Mouse (Mus musculus) heart, adult 8-10 months (tissue): ENCODE data around the gene Pik3c2b. TPM values are rescaled to one million over a fixed set of nuclear protein-coding genes. Genes with fewer than 3 reads are reported as not detected.
"Not testable (repeated sequence)": the region's sequence is repeated elsewhere in the genome, so short reads cannot be mapped to it uniquely, and the experiment has no call there.

ENCODE experiments used
- DNase-seq: peaks from one replicate; pipeline ENCODE4 v3.0.0; 2022; ENCODE audit warnings: low spot score
- total RNA-seq, 4 experiments: library from RNA; stranded (reverse); gene quantifications; 2 replicates each; pipeline ENCODE4 v1.2.4; 2022

Pik3c2b gene
- total RNA-seq: 10 to 100 TPM; 19.2 to 20.8 (median 19.9) TPM

DNA sequence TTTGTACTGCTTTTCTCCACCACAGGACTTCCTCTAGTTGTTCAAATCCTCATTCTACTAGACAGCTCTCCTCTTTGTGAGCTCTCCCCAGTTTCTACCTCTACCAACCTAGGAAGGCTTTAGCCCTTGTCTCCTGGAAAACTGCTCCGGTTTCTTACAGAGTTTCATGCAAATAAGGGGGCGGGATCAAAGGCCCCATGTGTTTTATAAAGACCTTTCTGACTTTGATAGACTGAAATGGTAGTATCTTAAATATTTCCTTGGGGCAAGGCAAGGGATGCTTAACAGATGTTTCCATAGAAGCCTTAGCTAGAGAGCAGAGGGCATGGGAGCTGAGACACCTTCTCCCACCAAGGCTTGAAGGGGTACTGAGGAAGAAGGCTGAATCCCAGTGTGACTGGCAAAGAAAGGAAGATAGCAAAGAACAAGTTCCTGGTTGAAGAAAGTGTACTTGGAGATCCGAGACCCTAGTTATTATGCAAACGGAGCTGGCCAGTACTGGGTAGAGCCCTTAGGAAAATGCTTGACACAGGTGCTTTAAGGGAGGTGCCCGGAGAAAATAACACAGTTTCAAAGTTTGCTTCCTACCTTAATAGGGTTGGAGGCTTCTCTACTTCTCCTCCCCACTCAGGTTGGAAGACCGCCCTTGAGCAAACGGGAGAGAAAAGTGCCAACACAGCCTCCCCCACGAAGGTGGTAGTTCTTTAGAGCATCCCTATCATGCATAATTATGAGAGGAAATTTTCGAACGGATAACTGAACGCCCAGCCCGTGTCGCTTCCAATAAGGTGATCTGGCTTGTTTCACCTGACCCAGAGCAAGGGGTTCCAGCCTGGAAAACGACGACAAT is at the start of gene Pik3c2b:
Gene Pik3c2b (plus strand): TSS at position 657 of the 850 bp plus-strand sequence.
- no peak for DNase-seq

DNA sequence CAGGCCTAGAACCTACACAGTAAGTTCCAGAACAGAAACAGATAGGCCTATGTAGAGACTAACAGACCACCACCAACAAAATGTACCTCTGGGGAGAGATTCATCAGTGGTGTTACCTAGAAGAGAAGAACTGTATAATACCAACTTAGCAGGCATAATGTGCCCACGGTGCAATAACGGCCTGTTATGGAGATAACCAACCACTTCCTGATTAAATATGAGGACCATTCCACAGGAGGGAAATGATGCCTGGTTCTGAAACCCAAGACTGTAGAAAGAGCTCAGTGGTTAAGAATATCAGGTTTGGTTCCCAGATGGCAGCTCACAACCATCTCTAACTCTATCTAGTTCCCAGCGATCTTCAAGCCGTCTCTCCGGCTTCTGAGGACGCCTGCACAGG is 45.1 kb upstream of the Pik3c2b start:
- no peak for DNase-seq

DNA sequence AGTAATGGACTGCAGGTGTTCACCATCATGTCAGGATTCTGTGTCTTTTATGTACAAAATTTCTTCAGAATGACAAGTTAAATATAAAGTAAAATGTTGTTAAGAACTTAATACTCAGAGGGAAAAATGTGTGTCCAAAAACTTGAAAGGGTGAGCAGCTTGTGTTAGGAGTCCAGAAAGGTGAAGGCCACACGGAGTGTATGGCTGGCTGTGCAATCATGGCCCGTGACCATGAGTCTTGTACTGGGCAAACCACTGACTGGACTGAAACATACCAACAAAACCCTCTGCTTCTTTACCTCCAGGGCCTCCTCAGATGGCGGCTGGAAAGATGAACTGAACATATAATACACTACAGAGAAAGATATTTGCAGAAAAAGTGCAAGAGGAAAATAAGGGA is 38.9 kb upstream of the Pik3c2b start:
- no peak for DNase-seq

DNA sequence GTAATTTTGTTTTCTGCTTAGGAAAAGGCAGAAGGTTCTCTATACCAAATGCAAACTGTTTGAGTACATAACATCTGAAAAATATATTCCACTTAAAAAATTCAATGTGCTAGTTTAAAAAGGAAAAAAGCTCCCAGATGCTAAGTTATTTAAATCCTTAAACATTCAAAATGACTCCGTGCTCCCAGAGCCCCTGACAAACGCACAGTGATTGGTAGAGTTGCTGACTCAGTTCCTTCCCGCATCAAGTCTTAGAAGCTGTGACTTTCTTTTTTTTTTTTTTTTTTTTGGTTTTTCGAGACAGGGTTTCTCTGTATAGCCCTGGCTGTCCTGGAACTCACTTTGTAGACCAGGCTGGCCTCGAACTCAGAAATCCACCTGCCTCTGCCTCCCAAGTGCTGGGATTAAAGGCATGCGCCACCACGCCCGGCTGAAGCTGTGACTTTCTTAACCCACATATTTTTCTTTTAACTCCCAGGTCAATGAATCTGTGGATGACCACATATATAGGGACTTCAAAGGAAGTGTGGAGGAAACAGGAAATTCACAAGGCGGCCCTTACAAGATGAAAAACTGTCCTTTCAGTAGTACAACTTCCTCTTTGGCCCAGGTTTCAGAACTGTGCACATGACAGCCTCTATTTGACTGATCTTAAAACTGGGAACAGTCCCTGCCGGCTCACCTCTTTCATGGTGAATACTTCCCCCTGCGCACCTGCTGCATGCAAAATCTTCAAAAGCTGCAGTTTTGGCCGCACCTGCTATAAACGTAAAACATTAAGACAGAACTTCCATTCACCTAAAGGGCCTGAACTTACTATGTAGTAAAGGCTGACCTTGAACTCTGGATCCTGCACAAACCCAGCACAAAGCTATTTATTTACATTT is 33.3 kb upstream of the Pik3c2b start:
- DNase-seq: no peak

DNA sequence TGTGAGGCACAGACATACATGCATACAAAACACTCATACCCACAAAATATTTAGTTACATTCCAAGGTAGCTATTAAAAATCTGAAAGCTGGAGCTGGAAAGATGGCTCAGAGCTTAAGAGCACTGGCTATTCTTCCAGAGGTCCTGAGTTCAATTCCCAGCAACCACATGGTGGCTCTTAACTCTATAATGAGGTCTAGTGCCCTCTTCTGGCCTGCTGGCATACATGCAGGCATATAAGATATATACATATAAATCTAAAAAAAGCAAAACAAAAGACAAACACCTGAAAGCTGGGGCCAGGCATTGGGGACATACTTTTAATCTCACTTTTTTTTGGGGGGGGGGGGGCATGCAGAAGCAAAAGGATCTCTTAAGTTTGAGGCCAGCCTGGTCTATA is 32.1 kb upstream of the Pik3c2b start:
- DNase-seq: no peak

DNA sequence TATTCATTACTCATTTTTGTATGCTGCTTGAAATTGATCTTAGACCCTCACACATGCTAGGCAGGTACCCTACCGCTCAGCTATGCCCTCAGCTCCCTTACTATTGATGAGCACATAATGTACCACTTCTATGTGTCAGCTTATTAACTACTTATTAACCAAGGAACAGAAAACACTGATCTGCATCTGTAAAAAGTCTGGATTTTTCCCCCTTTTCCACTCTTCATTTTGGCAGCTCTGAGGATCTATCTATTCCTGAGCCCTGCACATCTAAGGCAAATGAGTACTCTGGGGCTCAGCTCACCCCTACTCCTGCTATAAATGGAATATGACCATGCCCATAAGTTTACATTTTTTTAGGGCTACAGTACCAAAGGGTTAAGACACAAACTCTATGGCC is 31.3 kb upstream of the Pik3c2b start:
- no peak for DNase-seq

DNA sequence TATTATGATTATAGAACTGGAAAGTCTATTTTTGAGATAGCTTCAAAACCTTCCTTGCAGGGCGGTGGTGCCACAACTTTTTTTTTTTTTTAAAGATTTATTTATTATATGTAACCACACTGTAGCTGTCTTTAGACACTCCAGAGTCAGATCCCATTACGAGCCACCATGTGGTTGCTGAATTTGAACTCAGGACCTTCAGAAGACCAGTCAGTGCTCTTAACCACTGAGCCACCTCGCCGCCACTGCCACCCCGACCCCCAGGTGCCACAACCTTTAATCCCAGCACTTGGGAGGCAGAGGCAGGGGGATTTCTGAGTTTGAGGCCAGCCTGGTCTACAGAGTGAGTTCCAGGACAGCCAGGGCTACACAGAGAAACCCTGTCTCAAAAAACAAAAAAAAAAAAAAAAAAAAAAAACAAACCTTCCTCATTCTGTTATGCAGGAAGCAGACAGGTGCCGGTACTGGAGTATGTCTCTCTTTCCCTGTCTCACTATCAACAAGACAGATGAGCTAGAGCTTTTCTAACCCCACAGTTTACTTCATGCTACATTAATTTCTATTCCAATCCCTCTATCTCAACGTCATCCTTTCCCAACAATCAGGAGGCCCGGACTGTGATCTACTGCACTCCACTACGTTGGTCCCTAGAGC is 28.6 kb upstream of the Pik3c2b start:
- DNase-seq: no peak

DNA sequence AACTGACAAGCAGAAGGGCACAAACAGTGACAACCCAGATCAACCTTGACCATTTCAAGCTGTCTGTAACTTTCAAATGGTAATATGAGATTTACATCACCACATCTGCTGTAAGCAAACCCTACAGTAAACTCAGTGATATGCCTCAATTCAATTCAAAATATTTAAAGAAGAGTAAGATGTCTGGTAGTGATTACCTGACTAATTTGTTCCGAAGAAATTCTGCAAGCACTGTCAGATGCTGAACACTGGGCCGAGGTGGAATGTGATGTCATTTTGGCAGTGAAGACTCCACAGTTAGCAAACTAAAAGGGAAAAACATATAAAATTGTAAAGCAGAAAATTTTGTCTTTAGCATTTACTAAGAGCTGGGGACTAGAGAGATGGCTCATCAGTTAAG is 26.9 kb upstream of the Pik3c2b start:
- no peak for DNase-seq

DNA sequence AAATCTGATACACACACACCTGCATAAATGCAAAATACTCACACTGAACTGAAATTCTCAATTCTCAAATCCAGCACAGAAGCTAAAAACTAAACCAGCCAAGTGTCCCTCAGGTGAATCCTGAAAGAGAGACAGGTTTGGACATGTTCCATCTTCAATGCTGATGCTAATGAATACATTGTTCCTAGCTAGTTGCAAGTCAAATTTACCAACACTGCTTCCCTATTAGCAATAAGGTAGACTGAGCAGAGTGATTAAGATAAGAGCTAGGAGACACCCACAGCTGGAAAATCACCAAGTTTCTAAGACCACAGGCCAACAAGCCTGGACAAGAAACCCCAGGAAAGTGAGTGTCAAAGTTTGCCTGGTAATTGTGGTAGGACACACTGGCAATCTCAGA is 26.2 kb upstream of the Pik3c2b start:
- DNase-seq: no peak

DNA sequence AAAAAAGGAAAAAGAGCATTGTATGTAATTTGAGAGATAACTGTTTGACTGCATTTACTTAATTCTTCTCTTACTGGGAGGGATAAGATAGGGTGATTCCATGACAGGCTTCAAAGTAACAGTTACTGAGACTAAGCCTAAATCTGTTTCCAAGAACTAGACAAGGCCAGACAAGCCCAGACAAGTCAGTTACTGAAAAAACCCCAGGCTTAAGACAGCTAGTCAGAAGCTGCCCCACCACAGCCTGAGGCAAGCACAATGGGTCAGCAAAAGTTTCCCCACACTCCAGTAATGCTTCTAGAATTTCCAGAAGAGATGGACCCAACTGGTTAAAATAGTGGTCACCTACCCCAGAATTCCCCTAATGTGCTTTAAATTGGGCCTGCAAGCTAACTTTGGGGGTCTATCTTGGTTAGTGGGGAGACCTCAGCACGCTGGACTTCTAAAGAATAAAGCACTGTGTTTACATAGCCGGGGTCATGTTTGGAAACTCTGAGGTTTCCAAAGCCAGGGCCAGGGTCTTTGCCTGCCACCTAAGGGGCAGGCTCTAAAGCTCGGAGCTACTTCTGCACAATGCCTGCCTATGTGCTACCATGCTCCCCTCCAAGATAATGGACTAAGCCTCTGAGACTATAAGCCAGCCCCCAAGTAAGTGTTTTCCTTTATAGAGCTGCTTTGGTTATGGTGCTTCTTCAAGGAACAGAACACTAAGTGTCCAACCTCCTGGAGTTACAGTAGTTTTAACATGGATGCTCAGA is 25.2 kb upstream of the Pik3c2b start:
- DNase-seq: no peak

DNA sequence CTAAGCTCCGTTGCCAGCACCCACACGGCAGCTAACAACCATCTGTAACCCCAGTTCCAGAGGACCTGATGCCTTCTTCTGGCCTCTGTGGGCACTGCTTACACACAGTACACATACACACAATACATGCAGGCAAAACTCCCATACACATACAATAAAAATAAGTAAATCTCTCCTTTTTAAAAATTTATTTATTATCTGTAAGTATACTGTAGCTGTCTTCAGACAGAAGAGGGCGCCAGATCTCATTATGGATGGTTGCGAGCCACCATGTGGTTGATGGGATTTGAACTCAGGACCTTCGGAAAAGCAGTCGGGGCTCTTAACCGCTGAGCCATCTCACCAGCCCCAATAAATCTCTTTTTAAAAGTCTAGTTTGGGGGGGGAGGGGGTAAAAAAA is 24.1 kb upstream of the Pik3c2b start:
- no peak for DNase-seq

DNA sequence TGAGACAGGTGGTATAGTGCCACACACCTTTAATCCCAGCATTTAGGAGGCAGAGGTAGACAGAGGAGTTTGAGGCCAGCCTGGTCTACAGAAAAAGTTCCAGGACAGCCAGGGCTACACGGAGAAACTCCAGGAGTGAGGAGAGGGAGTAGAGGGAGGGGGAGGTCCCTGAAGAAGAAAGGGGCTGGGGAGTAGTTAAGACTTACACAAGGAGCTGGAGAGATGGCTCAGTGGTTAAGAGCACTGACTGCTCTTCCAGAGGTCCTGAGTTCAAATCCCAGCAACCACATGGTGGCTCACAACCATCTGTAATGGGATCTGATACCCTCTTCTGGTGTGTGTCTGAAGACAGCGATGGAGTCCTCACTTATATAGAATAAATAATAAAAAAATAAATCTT is 23.5 kb upstream of the Pik3c2b start:
- not testable (repeated sequence) for DNase-seq

DNA sequence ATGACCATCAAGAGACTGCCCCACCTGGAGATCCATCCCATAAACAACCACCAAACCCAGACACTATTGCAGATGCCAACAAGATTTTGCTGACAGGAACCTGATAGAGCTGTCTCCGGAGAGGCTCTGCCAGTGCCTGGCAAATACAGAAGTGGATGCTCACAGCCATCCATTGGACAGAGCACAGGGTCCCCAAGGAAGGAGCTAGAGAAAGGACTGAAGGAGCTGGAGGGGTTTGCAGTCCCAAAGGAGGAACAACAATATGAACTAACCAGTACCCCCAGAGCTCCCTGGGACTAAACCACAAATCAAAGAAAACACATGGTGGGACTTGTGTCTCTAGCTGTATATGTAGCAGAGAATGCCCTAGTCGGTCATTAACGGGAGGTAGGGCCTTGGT is 21.7 kb upstream of the Pik3c2b start:
- not testable (repeated sequence) for DNase-seq

DNA sequence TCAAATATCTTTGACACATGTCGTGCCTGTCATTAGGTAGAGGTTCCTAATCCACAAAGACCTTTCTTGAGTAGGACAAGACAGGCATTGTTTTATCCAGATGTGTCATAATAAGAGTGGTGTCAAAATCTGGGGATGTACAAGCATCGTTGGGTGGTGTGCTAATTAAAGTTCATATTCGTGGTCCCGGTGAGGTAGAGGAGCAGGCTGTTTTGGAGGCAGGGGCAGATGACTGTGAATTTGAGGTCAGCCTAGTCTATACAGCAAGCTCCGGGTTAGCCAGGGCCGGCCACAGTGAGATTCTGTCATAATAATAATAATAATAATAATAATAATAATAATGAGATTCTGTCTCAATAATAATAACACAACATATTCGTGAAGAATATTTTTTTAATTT is 21.0 kb upstream of the Pik3c2b start:
- no peak for DNase-seq

DNA sequence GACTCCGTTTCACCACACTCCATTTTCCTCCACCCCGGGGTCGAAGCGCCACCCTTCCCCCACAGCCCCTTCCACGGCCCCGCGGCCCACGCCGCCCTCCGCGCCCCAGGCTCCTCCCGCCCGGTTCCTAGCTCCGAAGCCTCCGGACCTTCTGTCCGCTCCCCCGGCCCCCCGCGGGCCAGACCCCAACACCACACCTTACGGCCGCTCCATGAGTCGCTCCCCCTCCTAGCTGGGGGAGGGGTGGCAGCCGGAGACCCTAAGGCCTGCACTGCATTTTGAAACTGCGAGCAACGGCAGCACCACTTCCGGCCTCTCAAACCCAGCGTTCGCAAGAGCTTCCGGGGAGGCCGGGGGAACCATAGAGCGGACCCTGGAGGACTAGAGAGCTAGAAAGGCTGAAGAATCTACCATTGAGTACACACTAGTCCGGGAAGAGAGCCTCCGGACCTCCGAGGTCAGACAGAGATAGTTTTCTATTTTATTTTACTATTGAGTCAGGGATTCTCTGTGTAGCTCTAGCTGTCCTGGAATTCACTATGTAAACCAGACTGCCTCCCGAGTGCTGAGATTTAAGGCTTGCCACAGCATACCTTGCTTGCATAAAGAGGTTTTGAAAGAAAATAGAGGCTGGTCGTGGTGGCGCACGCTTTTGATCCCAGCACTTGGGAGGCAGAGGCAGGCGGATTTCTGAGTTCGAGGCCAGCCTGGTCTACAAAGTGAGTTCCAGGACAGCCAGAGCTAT is 20.2 kb upstream of the Pik3c2b start:
- peak; percentile 89 for DNase-seq

DNA sequence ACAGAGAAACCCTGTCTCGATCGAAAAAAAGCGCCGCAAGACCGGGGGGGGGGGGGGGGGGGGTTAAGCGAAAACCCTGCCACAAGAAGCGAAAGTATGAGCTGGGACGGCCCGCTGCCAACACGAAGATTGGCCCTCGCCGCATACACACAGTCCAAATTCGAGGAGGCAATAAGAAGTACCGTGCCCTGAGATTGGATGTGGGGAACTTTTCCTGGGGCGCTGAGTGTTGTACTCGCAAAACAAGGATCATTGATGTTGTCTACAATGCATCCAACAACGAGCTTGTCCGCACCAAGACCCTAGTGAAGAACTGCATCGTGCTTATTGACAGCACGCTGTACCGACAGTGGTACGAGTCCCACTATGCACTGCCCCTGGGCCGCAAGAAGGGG is 19.7 kb upstream of the Pik3c2b start:
- not testable (repeated sequence) for DNase-seq

DNA sequence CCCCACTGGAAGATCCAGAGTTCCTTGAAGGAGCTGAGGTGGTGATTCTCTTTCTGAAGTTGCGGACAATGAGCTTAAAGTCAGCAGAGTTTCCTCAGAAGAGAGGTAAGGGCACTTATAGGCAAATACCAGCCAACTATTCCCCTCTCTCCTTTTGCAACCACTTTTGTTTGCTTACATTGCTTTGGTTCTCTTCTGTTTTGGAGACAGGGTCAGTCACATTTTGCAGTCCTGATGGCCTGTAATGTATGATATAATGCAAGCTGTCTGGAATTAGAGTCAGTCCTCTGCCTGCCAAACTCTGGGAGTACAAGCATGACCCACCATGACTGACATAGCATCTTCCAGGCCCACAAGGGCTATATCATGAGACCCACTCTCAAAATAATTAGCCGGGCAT is 18.3 kb upstream of the Pik3c2b start:
- no peak for DNase-seq

DNA sequence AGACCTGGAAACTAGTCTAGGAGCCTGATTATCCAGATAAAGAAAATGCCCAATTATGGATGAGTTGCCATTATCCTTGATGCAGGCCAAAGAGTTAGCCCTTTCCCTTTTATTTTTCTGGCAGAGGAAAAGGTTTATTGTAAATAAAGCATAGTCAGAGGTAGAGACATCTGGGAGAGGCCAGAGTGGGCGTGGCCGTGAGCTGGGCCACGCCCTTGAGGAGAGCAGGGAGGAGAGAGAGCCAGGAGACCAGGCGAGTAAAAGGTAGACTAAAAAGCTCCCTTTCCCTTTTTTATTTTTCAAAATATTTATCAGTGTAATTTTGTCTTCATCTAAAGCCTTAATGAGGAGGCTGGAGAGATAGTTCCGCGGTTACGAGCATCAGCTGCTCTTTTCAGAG is 17.5 kb upstream of the Pik3c2b start:
- no peak for DNase-seq

DNA sequence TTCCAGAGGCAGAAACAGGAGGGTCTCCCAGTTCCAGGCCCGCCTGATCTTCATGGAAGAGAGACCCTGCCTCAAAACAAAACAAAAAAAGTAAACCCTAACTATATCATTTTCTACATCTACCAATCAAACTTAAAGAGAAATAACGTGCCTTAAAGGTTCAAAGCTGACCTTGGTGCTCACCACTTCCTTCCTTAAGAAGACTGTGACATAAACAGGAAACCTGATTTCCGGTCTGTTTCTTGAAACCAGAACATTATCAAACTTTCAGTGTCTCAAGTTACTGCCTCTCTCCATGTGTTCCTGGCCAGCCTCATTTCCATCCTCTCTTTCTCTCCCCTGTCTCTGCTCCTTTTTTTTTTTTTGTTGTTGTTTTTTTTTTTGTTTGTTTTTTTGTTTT is 15.7 kb upstream of the Pik3c2b start:
- no peak for DNase-seq

DNA sequence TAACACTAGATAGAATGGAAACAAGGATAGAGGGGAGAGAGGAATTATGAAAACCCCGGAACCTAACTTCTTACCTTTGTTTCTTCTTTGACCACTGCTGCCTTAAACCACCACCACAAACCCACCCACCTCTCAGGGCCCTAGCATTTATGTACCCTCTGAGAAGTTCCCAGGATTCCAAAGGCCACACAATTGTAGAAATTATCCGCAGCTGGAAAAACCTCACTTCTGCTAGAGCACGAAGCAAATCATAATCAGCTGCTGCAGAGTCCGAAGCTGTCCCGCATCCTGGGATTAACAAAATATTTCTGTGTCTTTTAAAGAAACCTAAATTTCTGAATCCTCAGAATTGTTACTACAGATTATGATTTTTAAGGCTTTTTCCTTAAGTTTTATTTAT is 15.0 kb upstream of the Pik3c2b start, which contains the start of gene Mdm4:
Gene Mdm4 (minus strand): TSS at position 101 of the 400 bp plus-strand sequence.
- DNase-seq: no peak

DNA sequence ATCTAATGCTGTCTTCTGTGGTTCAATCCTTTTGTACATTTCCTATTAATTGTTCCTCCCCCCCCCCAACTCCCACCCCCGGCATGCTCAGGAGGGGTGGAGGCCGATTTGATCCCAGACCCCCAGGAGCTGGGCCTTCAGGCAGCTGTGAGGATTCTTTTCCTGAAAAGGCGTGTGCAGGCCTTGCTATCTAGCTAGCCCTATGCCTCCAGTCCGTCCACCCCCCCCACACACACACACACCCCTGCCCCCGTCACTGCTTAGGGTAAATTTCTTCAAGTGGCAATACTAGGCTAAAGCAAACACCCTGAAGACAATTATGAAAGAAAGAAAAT is 12.5 kb upstream of the Pik3c2b start:
- DNase-seq: no peak
